Mouse (Mus musculus) gastrocnemius, adult 18-20 months (tissue): Measurements from ENCODE around the gene C130073F10Rik. TPM values are rescaled to one million over a fixed set of nuclear protein-coding genes. Genes with fewer than 3 reads are reported as not detected.
"Not testable (repeated sequence)": the region's sequence is repeated elsewhere in the genome, so short reads cannot be mapped to it uniquely, and the experiment has no call there.

Experiments
- DNase-seq: peaks from one replicate; pipeline ENCODE4 v3.0.0; 2021; ENCODE audit warnings: low spot score
- long read RNA-seq, 2 experiments: library from polyadenylated mRNA; stranded (forward); transcript quantifications; one replicate each; pipeline ENCODE4 v2.0.0; 2021
- total RNA-seq, 2 experiments: library from RNA; stranded (reverse); gene quantifications; 2 replicates each; pipeline ENCODE4 v1.2.3; 2021

Gene C130073F10Rik
- total RNA-seq, result not detected
- long read RNA-seq, experiment 1, result 0 reads
- long read RNA-seq, experiment 2, result 0 reads

GRCm38 (mm10) chr4:101893656-101894420, at the start of gene C130073F10Rik:
Gene C130073F10Rik (minus strand): TSS chr4:101893789.
- DNase-seq, result no peak

- DNase-seq, result not testable (repeated sequence)
These were observed 46.5 kb upstream of the C130073F10Rik start, which contains the start of gene Gm12794 for GRCm38 (mm10) chr4:101940107-101940506. Gene Gm12794 (plus strand): TSS chr4:101940407.

GRCm38 (mm10) chr4:101908821-101909220, 15.2 kb upstream of the C130073F10Rik start, which contains the start of gene Gm12800:
Gene Gm12800 (plus strand): TSS chr4:101909121.
- DNase-seq, result not testable (repeated sequence)

GRCm38 (mm10) chr4:101889377-101889776, 4.2 kb downstream of the C130073F10Rik start:
- no peak for DNase-seq

GRCm38 (mm10) chr4:101883641-101884040, 9.9 kb downstream of the C130073F10Rik start:
- DNase-seq, result no peak

GRCm38 (mm10) chr4:101875687-101876086, 17.9 kb downstream of the C130073F10Rik start:
- DNase-seq, result not testable (repeated sequence)

GRCm38 (mm10) chr4:101872031-101872430, 21.6 kb downstream of the C130073F10Rik start:
- DNase-seq, result not testable (repeated sequence)

- DNase-seq, result no peak
These were observed 31.3 kb downstream of the C130073F10Rik start for GRCm38 (mm10) chr4:101862289-101862688.

- DNase-seq, result no peak
These were observed 32.7 kb downstream of the C130073F10Rik start for GRCm38 (mm10) chr4:101860873-101861272.

GRCm38 (mm10) chr4:101850908-101851307, 42.7 kb downstream of the C130073F10Rik start:
- no peak for DNase-seq

GRCm38 (mm10) chr4:101843923-101844322, 49.7 kb downstream of the C130073F10Rik start, which contains the start of gene B020004J07Rik:
Gene B020004J07Rik (minus strand): TSS chr4:101844023.
- DNase-seq, result not testable (repeated sequence)

Other genes with a start within 250 kb of the C130073F10Rik start
- 10 to 100 TPM in 1 of 2 experiments, 1 to 10 TPM in 1; 7.4 to 10.4 TPM for gene Leprot, start 246.1 kb downstream of the C130073F10Rik start, total RNA-seq
- 1 to 10 TPM; 1.5 to 2.4 TPM for gene Lepr, start 176.4 kb downstream of the C130073F10Rik start, total RNA-seq
- gene B020004J07Rik, start 49.8 kb downstream of the C130073F10Rik start, total RNA-seq, result not detected
- gene Gm12800, start 15.3 kb upstream of the C130073F10Rik start, total RNA-seq, result not detected
- gene Gm12794, start 46.6 kb upstream of the C130073F10Rik start, total RNA-seq, result not detected
- not detected for gene Gm12790, start 87.3 kb upstream of the C130073F10Rik start, total RNA-seq
- not detected for gene Gm12789, start 92.8 kb upstream of the C130073F10Rik start, total RNA-seq
- gene Pde4b, start 193.8 kb upstream of the C130073F10Rik start, total RNA-seq, result 100 to 1,000 TPM in 1 of 2 experiments, 10 to 100 TPM in 1; 74.5 to 102 TPM